Mouse (Mus musculus) right cerebral cortex, postnatal 36 days (tissue): Measurements from ENCODE around the gene Slc8a1.

Experiments used
- DNase-seq, 2 experiments: peaks; one replicate each; pipeline ENCODE4 v3.0.0; 2022; ENCODE audit warnings: low spot score in 2 of 2, mixed read lengths in 1 of 2

The Slc8a1 gene

DNA sequence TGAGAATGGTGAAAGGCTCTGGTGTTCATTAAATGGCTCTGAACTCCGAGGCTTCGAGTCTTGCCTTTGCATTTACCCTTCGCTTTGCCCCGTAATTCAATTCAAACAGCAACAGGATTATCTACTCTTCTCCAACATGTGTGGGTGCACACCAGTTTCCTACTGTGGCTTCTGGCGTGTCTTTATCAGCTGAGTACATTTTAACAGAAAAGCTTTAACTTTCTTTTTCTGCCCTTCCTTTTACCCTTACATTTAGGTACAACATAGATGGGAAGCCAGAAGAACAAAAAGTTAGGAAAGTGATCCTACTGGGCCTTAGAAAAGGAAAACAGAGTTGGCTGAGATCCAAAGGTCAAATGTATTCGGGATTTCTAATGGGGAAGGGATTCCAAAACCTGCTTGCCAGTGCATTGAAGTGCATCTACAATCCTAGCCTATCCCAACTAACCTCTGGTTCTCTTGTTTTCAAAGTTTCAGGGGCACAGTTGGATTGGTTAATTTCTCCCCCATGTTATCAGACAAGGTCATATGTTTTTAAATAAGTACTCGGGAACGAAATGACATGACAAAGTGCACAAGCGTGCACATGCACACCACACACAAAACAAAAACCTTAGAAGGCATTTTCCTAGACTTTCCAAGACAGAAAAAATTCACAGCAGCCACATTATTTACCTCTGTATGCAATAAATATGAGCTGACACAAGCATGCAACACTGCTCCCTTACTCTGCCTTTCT, 172.4 kb downstream of the Slc8a1 start:
- DNase-seq, result no peak

DNA sequence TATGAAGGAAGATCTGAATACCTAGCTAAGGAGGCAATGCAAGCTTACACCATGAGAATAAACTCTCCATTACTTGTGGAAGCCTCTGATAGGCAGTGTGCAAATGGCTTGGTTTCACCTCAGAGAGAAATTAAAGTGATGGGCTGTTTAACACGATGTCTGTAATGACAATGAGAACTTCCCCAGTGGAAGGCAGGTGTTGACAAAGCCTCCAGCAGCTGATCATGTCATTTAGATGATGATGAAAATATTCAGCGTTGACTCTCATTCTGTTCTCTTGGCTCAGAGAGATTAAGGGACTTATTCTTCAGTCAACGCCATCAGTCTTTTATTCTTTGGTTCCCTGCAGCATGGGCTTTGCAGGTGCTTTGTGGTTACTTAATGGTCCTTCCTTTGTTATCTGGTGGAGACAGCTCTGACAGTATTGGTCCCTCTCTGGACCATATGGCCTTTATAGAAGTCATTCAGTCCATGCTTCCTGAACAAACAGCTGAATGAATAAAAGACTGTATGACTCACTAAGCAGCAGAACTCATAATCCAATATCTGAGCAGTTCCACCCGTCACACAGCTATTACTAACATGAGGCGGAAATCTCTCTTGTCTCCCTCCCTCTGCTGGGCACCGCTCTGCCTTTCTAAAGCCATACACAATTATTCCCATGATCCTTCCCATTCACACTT, 184.0 kb downstream of the Slc8a1 start:
- DNase-seq, result no peak

DNA sequence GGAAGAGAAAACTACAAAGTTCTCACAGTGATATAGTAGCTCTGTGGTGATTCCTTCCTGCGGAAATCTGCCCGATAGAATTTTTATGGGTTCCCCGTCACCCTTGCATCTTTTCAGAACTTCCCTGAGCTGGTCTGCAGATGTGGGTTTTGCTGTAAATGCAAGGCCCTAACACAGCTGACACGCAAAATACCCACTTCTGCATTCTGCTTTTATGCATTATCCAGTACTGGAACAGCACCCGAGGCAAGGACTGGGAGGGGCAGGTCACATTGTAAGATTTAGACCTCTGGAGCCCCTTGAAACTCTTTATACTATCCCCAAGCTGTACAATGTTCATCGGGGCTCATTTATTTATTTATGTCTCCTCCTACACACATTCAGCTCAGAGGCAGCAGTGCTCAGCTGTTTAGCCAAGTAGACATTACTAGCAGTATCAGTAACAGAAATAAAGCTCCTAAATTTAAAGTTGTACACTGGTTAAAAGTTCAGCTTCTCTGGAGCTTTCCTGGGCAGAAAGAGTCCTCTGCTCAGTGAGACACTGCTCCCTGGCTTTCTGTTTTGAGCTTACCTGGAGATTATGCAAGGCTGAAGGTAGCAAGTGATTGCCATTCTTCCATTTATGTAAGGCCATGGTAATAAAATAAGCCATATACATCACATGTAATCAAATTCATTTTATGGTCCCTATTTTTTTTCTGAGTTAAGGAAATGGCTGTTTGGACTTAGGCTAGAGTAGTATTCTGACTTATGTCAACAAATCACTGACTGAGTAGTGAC, 186.1 kb downstream of the Slc8a1 start:
- no peak for DNase-seq

DNA sequence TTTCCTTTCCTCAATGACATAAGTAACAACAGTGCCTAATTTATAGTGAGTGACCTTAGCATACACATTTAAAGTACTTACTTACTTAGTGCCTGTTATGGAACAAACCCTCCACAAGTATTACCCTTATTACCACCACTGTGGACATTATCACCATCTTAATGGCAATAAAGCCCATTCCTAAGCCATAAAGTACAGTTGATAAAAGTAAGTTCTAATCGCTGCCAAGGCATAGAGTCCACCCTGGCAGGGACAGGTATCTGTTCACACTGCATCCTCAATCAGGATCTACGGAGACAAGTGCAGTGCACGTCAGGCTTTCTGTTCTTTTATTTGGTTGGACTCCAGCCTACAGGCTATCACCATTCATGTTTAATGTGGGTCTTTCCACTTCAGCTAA, 187.3 kb downstream of the Slc8a1 start:
- DNase-seq, result no peak

DNA sequence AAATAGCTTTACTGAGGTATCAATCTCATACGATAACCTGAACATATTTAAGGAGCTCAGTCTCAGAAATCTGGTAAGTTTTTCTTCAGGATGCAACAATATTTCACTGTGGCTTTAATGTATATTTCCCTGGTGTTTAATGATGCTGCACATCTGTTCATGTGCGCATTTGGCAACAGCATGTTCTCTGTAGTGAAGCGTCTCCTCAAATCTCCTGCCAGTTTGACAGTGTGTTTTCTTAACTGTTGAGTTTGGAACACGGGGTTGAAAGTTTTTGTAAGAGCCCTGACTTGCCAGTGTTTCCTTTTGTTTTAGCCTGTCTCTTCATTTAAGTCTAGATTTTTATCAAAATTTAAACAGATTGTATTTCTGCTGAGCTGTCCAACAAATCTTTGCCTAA, 190.2 kb downstream of the Slc8a1 start:
- DNase-seq, result no peak

DNA sequence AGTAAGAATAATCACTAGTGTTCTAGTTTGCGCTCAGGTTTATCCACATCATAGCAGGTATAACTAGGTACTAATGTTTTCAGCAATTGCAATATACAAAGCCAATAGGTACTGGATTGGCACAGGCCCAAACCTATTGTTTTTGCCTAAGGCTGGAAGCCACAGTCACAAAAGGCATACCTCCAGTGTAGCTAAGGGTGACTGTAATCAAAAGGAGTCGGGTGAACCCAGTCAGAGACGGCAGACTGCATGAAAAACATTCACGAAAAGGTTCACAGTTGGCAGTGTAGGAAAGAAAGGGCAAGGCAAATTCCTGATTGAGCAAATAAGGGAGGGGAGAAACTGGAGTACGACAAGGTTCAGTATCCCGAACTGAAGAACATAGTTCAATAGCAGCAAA, 191.7 kb downstream of the Slc8a1 start:
- DNase-seq, result no peak

DNA sequence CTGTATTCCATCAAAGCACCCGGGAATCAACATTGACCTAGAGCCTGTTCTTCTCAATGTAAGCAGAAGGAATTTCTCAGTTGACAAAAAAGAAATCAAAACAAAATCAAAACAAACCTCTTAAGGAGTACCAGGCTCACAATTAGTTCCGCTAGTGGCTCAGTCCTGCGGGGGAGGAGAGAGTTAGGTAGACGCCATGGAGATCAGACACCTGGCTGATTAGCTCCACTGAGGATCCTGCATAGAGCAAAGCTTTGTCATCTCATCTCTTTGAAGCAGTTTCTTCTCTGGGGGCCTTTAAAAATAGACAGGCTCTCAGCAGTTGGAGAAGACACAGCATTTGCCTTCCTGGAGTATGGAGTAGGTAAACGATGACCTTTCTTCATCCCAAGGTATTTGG, 192.2 kb downstream of the Slc8a1 start:
- no peak for DNase-seq

DNA sequence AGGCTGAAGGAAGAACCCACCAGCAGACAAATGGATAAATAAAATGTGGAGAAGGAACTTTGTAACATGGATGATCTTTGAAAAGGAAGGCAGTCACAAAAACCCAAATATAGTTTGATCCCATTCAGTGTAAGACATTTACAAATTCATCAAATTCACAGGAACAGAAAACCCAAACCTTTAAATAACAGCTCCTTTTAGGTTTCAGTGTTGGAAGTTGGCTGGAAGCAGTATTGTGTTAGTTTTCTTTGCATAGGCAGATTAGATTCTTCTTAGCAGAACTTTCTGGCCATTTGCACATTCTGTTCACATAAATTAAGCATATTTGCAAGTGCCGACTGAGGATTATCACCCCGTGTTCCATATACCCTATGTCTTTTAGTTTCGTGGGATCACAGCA, 193.3 kb downstream of the Slc8a1 start:
- DNase-seq, result no peak

DNA sequence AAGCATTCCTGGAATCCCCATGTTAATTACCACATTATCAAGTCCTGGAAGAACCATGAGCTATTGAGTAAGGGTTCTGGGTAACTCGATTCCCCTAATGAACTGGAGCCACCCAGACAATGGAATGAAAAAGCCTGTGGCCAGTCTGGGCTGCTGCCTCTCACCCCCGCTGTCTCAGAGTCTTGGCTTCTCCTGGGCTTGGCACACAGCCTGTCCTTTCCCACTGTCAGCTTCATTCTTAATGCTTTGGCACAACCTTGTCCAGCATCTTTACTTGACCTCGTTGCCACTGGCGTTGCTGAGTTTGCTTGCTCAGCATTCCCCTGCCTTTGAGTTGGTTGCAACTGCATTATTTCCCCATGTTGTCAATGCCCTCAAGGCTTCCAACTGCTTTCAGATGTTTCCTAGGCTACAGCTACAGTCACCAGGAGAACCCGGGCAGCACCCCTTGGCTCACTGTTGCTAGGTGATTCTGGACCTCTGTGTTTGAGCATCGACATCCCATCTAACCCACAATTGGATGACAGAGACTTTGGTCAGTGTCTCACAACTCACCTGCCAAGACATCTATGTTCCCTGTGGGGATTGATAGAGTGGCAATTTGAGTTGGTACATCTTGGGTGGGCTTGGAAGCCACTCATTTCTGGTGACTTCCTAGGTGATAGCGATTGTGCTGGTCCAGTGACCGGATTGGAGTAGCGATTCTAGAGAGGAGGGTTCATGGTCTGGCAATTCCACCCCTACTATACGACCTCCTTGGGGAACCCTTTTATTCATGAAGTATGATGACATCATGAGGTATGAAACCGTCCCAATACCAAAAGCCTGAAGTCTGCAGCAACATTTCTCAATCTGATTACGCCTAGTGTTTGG, 195.6 kb downstream of the Slc8a1 start:
- DNase-seq, result no peak

DNA sequence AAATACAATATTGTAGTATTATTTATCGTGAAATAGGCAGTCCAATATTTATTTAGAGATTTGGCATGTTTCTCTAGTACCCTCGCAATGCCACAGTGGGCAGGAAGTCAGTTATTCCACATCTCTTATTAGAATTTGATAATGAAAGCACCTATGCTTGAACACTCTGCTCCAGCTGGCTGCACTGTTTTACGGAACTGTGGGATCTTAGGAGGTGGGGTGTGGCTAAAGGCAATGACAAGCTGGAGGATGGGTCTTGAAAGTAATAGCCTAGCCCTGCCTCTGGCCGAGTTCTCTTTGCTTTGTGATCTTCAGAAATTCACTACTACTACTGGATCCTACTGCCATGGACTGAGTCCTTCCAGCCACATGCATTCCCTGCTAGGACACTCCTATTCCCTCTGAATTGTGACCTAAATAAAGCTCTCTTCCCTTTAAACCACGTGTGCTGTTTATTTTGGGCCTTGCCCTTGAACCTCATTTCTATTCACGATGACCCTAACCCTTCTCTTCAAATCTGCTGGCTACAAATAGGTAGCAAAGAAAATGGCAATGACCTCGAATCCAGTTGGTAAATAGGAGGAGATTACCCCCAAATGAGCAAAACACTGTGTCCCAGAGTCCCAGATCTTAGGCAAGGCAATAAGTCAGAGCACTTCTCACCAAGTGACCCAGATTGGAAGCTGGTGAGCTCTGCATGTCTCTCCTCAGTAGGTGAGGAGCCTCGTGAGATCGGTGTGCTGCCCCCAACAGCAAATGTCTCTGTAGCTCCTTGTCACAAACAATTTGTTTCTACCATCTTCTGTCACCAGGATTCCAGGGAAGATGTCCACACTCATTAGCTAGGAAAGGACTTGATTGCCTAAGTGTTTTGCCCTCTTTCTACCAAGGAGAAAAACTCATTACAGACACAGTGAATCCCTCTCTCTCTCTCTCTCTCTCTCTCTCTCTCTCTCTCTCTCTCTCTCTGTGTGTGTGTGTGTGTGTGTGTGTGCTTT, 199.7 kb downstream of the Slc8a1 start:
- DNase-seq, result no peak

DNA sequence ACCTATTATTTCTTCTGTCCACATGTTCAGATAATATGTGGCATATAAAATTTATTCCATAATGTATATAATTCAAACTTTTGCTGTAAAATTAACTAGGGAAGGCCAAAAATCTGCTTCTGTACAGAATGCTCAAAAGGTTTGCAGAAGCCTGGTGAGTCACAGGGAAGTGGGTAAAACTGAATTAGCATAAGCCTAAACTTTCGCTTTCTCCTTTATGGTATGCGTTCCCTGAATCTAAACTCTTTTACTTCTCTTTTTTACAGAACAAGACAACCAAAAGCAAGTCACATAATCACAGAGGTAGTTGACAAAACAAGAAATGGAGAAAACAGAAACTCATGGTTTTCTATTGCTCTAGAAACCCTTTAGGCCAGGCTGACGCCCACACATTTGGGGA, 202.1 kb downstream of the Slc8a1 start:
- no peak for DNase-seq

DNA sequence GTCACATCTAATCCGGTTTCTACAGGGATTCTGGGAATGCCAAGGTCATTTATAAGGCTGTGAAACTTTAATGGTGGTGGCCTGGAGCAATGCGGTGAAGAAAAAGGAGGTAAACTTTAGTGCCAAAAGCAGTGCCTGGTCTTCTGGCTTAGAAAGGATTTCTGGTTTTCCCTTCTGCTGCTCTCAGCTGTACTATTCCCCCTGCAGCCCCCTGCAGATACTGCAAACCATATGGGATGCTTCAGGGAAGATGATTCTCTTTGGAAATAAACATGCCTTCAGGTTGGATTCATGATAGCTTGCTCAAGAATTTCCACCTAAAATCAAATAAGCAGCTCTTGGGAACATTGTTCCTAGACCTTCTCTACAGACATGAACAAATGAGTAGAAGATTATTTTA, 208.3 kb downstream of the Slc8a1 start:
- no peak for DNase-seq

DNA sequence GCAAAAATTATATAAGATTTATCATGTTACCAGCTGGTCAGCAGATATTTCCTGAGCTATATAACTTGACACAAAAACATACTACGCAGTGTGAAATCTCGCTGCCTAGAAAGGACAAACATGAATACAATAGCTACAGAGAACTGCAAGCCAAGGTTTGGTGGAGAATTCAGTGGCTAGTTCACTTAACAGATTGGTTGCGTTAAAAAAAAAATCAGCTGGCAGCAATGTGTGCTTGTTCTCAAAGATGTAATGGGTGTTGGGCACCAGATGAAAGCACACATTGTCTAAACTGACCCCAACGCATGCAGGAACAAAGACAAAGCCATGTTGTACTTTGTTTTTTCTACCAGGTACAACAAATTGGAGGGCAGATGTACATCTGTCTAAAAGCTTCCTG, 209.2 kb downstream of the Slc8a1 start:
- no peak for DNase-seq

DNA sequence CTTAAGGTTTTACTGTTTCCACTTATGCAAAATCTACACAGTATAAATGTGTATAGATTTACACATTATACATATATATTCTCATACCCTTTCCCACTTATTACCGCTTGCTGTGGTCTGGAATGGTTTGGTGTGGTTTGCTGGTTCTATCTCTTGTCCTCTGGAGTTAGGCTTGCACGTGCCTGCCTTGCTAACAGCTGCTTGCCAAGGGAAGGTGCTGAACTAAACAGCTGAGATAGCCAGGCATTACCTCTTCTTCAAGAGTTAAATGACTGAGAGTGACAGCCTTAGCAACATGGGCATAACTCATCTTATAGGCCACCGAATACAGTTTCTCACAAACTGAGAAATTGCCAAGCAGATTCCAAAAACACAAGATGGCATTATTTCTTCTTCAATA, 211.7 kb downstream of the Slc8a1 start:
- no peak for DNase-seq

DNA sequence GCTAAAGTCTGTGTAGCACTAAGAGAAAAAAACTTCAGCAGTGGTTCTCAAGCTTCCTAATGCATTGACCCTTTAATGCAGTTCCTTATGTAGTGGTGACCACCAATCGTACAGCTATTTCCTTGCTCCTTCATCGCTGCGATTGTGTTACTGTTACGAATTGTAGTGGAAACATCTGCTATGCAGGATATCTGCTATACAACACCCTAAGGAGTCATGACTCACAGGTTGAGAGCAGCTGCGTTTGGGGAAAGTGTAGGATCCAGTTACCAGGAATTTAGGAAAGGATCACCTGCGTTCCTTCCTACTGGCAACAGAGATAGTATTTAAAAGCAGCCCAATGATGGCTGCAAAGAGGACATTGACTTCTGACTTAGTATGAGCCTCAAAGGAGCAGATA, 213.4 kb downstream of the Slc8a1 start:
- no peak for DNase-seq

DNA sequence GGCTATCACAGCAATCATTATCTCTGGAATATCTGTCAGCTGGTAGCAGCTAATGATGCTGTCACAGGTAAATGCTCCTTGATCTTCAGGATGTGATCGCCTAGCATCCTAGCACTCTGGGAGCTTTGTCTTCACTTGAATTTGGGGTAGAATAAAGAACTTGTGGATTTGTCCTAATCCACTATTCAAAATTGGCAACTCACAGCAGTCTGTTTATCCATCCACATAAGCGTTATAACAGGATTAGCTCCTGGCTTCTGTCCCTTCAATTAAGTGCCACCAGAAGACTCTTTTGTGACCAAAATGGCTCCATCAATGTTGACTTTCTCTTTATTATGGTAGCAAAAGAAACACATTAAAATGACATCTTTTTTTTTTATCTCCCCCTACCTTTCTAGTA, 214.2 kb downstream of the Slc8a1 start:
- DNase-seq, result no peak

DNA sequence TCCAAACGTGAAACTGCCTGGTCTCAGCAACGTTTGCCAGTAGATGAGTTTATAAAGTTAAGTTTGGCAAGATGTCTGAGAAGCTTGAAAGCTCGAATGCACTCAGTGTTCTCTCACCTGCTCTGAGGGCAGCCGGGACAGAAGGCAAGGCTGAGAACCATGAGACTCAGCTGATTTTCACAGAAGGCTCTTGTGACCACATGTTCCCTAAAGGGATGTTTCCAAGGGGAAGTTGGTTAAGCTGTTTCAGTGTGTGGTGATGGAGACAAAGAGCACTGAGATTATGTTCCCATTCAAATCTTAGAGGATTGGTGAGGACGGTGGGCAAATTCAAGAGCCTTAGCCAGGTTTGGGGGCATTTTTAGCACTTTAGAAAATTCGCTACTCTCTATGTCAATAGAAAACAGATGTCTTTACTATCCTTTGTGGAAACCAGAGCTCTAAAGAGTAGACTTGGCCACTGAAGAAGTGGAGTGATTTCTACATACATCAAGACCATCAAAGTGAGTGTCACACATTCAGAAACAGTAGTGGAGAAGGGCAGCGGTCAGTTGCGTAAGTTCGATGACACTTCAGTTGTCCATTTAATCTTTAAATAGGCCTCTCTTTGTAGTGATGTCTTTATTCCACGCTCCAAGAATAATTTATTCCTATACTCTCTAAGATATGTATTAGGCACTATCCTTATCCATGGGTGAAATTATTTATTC, 219.7 kb downstream of the Slc8a1 start:
- DNase-seq, result no peak

DNA sequence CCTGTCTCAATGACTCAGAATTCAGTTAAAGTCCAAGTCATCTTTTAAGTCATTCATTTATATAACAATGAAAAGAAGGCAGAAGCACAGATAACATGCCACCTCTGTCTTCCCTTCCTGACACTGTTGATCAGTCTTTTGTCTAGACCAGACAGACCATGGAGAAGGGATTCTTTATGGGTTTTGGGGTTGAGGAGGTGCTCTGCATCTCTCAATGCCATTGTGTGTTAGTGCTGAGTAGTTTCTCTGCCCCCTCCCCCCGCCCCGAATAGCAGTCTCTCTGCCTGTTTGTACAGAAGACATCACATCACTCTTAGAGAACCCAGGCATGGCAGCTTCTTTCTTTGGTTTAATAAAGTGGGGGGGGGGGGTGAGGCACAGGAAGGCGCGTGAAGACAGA, 222.0 kb downstream of the Slc8a1 start:
- DNase-seq, result no peak

DNA sequence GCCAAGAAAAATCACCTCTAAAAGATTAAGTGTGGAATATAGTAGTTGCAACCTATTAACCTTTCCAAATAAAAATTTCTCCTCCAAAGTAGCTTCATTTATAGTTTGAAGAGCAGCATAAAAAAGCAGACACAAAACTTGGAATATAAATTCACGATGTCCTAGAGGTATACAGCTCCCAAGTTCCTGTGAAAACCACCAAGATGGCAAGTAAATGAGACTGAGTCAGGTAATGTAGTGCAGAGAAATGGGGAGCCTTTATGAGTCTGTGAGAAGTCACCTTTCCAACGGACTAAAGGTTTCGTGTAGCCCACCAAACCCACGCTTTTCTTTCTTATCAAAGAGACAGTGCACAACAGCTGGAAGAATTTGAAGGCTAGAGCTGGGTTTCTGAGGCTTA, 224.2 kb downstream of the Slc8a1 start:
- no peak for DNase-seq

DNA sequence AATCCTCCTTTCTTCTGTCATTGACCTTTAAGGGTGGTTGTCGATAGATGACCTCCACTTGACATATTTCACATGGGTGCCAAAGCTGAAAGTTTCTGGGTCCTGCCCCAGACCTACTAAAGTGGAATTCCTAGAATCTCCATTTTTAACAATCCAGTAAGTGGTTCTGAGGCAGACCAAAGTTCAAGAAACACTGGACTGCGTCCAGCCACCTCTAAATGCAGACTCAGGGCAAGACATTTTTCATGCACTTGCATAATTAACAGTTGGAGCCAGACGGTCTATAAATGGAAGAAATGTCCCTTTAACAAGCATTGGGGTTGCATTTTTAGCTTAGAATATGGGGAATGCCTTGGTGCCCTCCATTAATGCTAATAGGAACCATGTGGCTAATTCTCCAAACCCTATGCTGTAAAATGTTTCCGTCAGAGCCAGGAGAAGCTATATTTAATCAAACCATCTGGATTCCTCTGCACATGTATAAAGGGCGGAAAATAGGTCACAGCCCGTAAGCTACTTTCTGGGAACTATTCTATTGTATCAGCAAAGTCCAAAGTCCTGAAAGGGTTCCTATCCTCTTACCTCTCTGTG, 224.7 kb downstream of the Slc8a1 start:
- DNase-seq, result no peak
